Mouse (Mus musculus): ENCODE measurements around the gene Amotl1. TPM values are rescaled to one million over a fixed set of nuclear protein-coding genes. Genes with fewer than 3 reads are reported as not detected.
"Not testable (repeated sequence)": the region's sequence is repeated elsewhere in the genome, so short reads cannot be mapped to it uniquely, and the experiment has no call there.

Amotl1 gene
- polyA plus RNA-seq, 1 experiment from 2014 or later = 8.1 TPM

- Histone ChIP-seq H3K4me3 (no peak overlapping the region), H3K27me3 (no peaks in the 10 kb centered on the region), H3K9ac (no peak overlapping the region), H3K9me3 (no peaks in the 10 kb centered on the region), H3K27ac (replicated peaks) (no peak overlapping the region), H3K36me3 (peaks cover 18% of the 10 kb centered on the region; the same call in 1 of the 2 replicates), H3K4me1 (replicated peaks) (no peaks in the 10 kb centered on the region), H3K4me2 (no peak overlapping the region)
- peak; percentile 38; the same call in 1 of the 2 replicates for ATAC-seq (ENCODE audit: low FRiP score, low read depth)
- WGBS = 84% methylated on average over 5 of the region's 5 CpGs
Measured at GRCm38 (mm10) chr9:14596427-14596826, 48.4 kb downstream of the Amotl1 start.

GRCm38 (mm10) chr9:14595893-14596292 is 49.0 kb downstream of the Amotl1 start:
- peaks cover 18% of the 10 kb centered on the region; the same call in 1 of the 2 replicates for H3K36me3 ChIP-seq
- 94% methylated on average over 3 of the region's 3 CpGs for WGBS
- no peaks in the 10 kb centered on the region for H3K4me1 ChIP-seq (replicated peaks)
- no peak for ATAC-seq (ENCODE audit: low FRiP score, low read depth)
- no peak overlapping the region for H3K4me2 ChIP-seq
- no peak overlapping the region for H3K27ac ChIP-seq (replicated peaks)
- H3K27me3 ChIP-seq = no peaks in the 10 kb centered on the region
- no peak overlapping the region for H3K4me3 ChIP-seq
- H3K9ac ChIP-seq = no peak overlapping the region
- no peaks in the 10 kb centered on the region for H3K9me3 ChIP-seq

DNA sequence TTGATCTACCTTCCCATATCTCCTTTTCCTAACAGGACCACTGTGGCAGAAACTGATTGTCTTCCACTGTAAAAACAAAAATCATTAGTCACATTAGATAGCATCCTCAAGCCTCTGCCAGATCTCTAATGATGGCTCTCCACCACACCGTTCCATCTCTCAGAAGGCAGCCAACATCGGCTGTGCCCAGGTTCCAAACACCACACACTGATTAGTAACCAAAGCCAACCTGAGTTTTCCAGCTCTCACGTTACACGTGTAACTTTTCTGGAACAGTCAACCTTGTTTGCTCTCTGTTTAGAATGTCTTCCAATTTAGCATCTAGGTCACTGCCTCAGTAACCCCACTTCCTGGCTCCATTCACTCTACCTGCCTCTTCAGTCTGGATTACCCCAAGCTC is 51.0 kb downstream of the Amotl1 start:
- no peaks in the 10 kb centered on the region for H3K9me3 ChIP-seq
- H3K27me3 ChIP-seq = no peaks in the 10 kb centered on the region
- H3K4me3 ChIP-seq = no peak overlapping the region
- no peak overlapping the region for H3K4me2 ChIP-seq
- no peak overlapping the region for H3K9ac ChIP-seq
- H3K36me3 ChIP-seq = peaks cover 18% of the 10 kb centered on the region; the same call in 1 of the 2 replicates
- H3K27ac ChIP-seq (replicated peaks) = no peak overlapping the region
- ATAC-seq (ENCODE audit: low FRiP score, low read depth) = no peak
- no peaks in the 10 kb centered on the region for H3K4me1 ChIP-seq (replicated peaks)
- 94% methylated on average over 4 of the region's 4 CpGs for WGBS

GRCm38 (mm10) chr9:14590666-14591065 is 54.2 kb downstream of the Amotl1 start:
- Histone ChIP-seq H3K9me3 (no peaks in the 10 kb centered on the region), H3K9ac (no peak overlapping the region), H3K4me2 (no peak overlapping the region), H3K27me3 (no peaks in the 10 kb centered on the region), H3K36me3 (peaks cover 18% of the 10 kb centered on the region; the same call in 1 of the 2 replicates), H3K4me3 (no peak overlapping the region), H3K4me1 (replicated peaks) (no peaks in the 10 kb centered on the region), H3K27ac (replicated peaks) (no peak overlapping the region)
- 92% methylated on average over 7 of the region's 7 CpGs for WGBS
- no peak for ATAC-seq (ENCODE audit: low FRiP score, low read depth)

DNA sequence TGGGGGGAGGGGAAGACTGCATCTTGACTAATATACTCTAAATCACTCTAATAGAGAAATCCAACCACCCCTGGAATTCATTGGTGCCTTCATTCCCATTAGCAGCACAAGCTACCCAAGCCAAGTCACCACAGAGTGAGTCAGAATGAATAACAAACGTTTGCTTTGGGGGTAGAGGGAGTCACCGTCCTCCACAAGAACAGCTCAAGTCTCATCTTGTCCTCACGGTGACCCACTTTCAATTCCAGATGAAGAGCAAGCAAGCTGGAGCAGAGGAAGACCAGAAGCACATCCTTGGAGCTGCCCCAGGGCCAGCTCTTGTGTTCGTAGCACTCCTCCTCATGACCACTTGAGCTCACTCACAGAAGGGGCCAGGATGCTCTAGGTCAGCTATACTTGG is 56.2 kb downstream of the Amotl1 start:
- no peaks in the 10 kb centered on the region for H3K9me3 ChIP-seq
- no peaks in the 10 kb centered on the region for H3K27me3 ChIP-seq
- H3K4me1 ChIP-seq (replicated peaks) = no peaks in the 10 kb centered on the region
- no peak for ATAC-seq (ENCODE audit: low FRiP score, low read depth)
- no peak overlapping the region for H3K4me2 ChIP-seq
- H3K36me3 ChIP-seq = peaks cover 11% of the 10 kb centered on the region; the same call in 1 of the 2 replicates
- H3K4me3 ChIP-seq = no peak overlapping the region
- H3K27ac ChIP-seq (replicated peaks) = no peak overlapping the region
- H3K9ac ChIP-seq = no peak overlapping the region
- WGBS = 82% methylated on average over 4 of the region's 4 CpGs

GRCm38 (mm10) chr9:14585702-14586101 is 59.2 kb downstream of the Amotl1 start:
- WGBS = 50% methylated on average over 1 of the region's 1 CpGs
- Histone ChIP-seq H3K9ac (no peak overlapping the region), H3K4me1 (replicated peaks) (no peaks in the 10 kb centered on the region), H3K9me3 (no peaks in the 10 kb centered on the region), H3K4me2 (no peak overlapping the region), H3K27ac (replicated peaks) (no peak overlapping the region), H3K4me3 (no peak overlapping the region), H3K27me3 (no peaks in the 10 kb centered on the region), H3K36me3 (no peaks in the 10 kb centered on the region)
- no peak for ATAC-seq (ENCODE audit: low FRiP score, low read depth)

DNA sequence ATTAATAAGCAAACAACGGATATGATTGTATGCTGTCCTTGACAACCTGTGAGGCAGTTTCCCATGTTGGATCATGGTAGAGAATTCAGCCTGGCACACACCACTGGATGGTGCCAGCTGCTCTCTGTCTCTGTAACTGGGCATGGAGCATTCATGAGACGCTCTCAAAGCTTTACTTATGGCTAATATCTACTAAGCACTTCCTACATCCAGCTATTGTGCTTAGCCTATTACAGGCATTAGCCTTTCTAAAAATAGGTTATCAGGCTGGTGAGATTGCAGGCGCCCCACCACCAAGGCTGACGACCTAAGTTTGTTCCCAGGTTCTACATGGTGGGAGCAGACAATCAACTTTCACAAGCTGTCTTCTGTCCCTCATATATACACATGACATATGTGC is 65.9 kb downstream of the Amotl1 start:
- H3K36me3 ChIP-seq = no peaks in the 10 kb centered on the region
- no peaks in the 10 kb centered on the region for H3K27me3 ChIP-seq
- H3K4me2 ChIP-seq = no peak overlapping the region
- H3K9me3 ChIP-seq = no peaks in the 10 kb centered on the region
- H3K27ac ChIP-seq (replicated peaks) = no peak overlapping the region
- no peak overlapping the region for H3K9ac ChIP-seq
- 93% methylated on average over 4 of the region's 4 CpGs for WGBS
- no peak overlapping the region for H3K4me3 ChIP-seq
- H3K4me1 ChIP-seq (replicated peaks) = peaks cover 12% of the 10 kb centered on the region; the same call in 1 of the 2 replicates
- no peak for ATAC-seq (ENCODE audit: low FRiP score, low read depth)

DNA sequence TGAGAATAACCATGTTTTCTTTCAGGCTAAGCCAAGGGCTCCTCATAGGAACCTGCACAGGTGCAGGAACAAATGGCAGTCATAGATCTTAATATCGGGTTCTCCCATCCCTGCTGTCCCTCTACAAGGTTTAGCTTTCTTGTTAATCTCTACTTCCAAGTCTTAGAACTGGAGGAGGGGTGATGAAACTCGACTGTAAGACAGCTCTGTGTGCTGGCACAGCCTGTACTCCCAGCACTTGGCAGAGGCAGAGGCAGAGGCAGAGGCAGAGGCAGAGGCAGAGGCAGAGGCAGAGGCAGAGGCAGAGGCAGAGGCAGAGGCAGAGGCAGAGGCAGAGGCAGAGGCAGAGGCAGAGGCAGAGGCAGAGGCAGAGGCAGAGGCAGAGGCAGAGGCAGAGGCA is 68.5 kb downstream of the Amotl1 start:
- not testable (repeated sequence) for H3K9me3 ChIP-seq; H3K36me3 ChIP-seq; H3K4me2 ChIP-seq; ATAC-seq (ENCODE audit: low FRiP score, low read depth); H3K9ac ChIP-seq; H3K27ac ChIP-seq (replicated peaks); H3K4me3 ChIP-seq; H3K27me3 ChIP-seq
- 78% methylated on average over 2 of the region's 2 CpGs for WGBS
- H3K4me1 ChIP-seq (replicated peaks) = peaks cover 12% of the 10 kb centered on the region; the same call in 1 of the 2 replicates

- H3K4me2 ChIP-seq = no peak overlapping the region
- H3K36me3 ChIP-seq = peaks cover 8% of the 10 kb centered on the region; the same call in 1 of the 2 replicates
- H3K4me3 ChIP-seq = no peak overlapping the region
- peak overlapping the region; percentile 67 for H3K27ac ChIP-seq (replicated peaks)
- WGBS = 69% methylated on average over 12 of the region's 12 CpGs
- ATAC-seq (ENCODE audit: low FRiP score, low read depth) = peak; percentile 79
- H3K9ac ChIP-seq = no peak overlapping the region
- H3K27me3 ChIP-seq = no peaks in the 10 kb centered on the region
- H3K9me3 ChIP-seq = no peaks in the 10 kb centered on the region
- peaks cover 12% of the 10 kb centered on the region; the same call in 1 of the 2 replicates for H3K4me1 ChIP-seq (replicated peaks)
Measured at GRCm38 (mm10) chr9:14574760-14575399, 70.0 kb downstream of the Amotl1 start.

GRCm38 (mm10) chr9:14569175-14569975 is 75.5 kb downstream of the Amotl1 start:
- Histone ChIP-seq H3K9ac (no peak overlapping the region), H3K27me3 (no peaks in the 10 kb centered on the region), H3K4me1 (replicated peaks) (no peaks in the 10 kb centered on the region), H3K9me3 (no peaks in the 10 kb centered on the region), H3K4me2 (no peak overlapping the region), H3K27ac (replicated peaks) (no peak overlapping the region), H3K36me3 (peaks cover 8% of the 10 kb centered on the region; the same call in 1 of the 2 replicates), H3K4me3 (no peak overlapping the region)
- 97% methylated on average over 4 of the region's 4 CpGs for WGBS
- no peak for ATAC-seq (ENCODE audit: low FRiP score, low read depth)

GRCm38 (mm10) chr9:14568487-14568886 is 76.4 kb downstream of the Amotl1 start:
- ATAC-seq (ENCODE audit: low FRiP score, low read depth) = no peak
- Histone ChIP-seq H3K9ac (no peak overlapping the region), H3K4me2 (no peak overlapping the region), H3K27me3 (no peaks in the 10 kb centered on the region), H3K36me3 (peaks cover 8% of the 10 kb centered on the region; the same call in 1 of the 2 replicates), H3K4me1 (replicated peaks) (no peaks in the 10 kb centered on the region), H3K9me3 (no peaks in the 10 kb centered on the region), H3K27ac (replicated peaks) (no peak overlapping the region), H3K4me3 (no peak overlapping the region)
- 90% methylated on average over 2 of the region's 2 CpGs for WGBS

DNA sequence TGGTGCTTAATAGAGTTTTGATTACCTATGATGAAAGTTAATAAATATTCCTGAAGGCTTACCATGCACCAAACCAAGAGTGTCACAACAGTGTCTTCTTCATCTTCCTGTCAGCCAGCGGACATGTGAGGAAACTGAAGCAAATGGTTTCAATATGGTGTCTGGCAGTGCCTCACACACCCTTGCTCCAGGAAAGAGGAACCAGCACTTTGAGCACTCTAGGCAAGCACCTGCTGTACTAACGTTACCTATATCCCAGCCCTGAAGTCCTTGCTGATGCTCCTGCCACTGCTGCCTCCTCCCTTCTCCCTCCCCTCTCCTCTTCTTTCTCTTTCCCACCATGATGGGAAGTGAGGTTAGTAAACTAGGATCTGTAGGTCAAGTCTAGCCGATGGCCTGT is 80.4 kb downstream of the Amotl1 start:
- H3K36me3 ChIP-seq = no peaks in the 10 kb centered on the region; the same call in 1 of the 2 replicates
- ATAC-seq (ENCODE audit: low FRiP score, low read depth) = no peak

More for the DNA sequence above, 80.4 kb downstream of the Amotl1 start:
- Histone ChIP-seq H3K9ac (no peak overlapping the region), H3K4me1 (replicated peaks) (no peaks in the 10 kb centered on the region), H3K27ac (replicated peaks) (no peak overlapping the region), H3K9me3 (no peaks in the 10 kb centered on the region), H3K4me3 (no peak overlapping the region), H3K27me3 (no peaks in the 10 kb centered on the region), H3K4me2 (no peak overlapping the region)
- 89% methylated on average over 3 of the region's 3 CpGs for WGBS
